Comparison of ENCODE assay signal across 8 mouse cellular contexts in genomic region chr6:90988299-90988625, GRCm38 (mm10). TPM values are rescaled to one million over a fixed set of nuclear protein-coding genes. Genes with fewer than 3 reads are reported as not detected.
DNase-seq lines count a peak whose midpoint lies in the region; ATAC-seq and TF ChIP-seq lines count a peak whose summit lies in the region.

No protein-coding gene starts in this region.

- H3K36me3 ChIP-seq in embryonic facial prominence, embryonic 11.5 days (replicated peaks; ENCODE audit: control insufficient read depth, insufficient read depth, low read depth, low read length): no peaks in the 10 kb centered on the region
- no peaks in the 10 kb centered on the region for H3K36me3 ChIP-seq in neural tube, embryonic 12.5 days

- H3K9ac ChIP-seq in embryonic facial prominence, embryonic 11.5 days (replicated peaks; ENCODE audit: low read length): peak overlapping the region; percentile 62
- peak overlapping the region; percentile 73 for H3K9ac ChIP-seq in neural tube, embryonic 12.5 days

- H3K27me3 ChIP-seq in embryonic facial prominence, embryonic 11.5 days (ENCODE audit: control insufficient read depth, insufficient read depth, low read length): peaks cover 3% of the 10 kb centered on the region; the same call in 1 of the 2 replicates
- peaks cover 4% of the 10 kb centered on the region for H3K27me3 ChIP-seq in neural tube, embryonic 12.5 days (replicated peaks)

- DNase-seq in layer of hippocampus, adult 2 months (ENCODE audit: low spot score in 2 of 2): no peak
- no peak for DNase-seq in layer of hippocampus, adult 9-11 months
- peak; percentile 42 for DNase-seq in embryonic facial prominence, embryonic 11.5 days (ENCODE audit: low spot score)
- DNase-seq in left cerebral cortex, postnatal 4 days: no peak
- DNase-seq in thymus, postnatal 14 days: no peak

- H3K27ac ChIP-seq in layer of hippocampus, adult 2 months: peak overlapping the region; percentile 69
- H3K27ac ChIP-seq in embryonic facial prominence, embryonic 11.5 days (replicated peaks; ENCODE audit: low read depth, low read length): no peak overlapping the region
- no peak overlapping the region for H3K27ac ChIP-seq in neural tube, embryonic 12.5 days

- no peak for ATAC-seq in embryonic facial prominence, embryonic 11.5 days (replicated peaks; ENCODE audit: insufficient number of reproducible peaks, low FRiP score, low TSS enrichment, low read depth)
- ATAC-seq in inflammation-experienced regulatory T-cells, adult 6 months: peak; percentile 14
- ATAC-seq in neural tube, embryonic 12.5 days (ENCODE audit: low FRiP score, low read depth): peak; percentile 31
- ATAC-seq in activated CD4-positive, CD25-positive, alpha-beta regulatory T cell, adult 4 months: no peak

- TF ChIP-seq CTCF in layer of hippocampus, adult 2 months (conservative IDR thresholded peaks at IDR 0.05): no peak

- intact Hi-C loops in left cerebral cortex, postnatal 4 days (cut with DNase I): loop anchor here (10.0 kb wide), 1 partner anchor 103 kb away; no protein-coding TSS in a partner anchor

- H3K4me2 ChIP-seq in embryonic facial prominence, embryonic 11.5 days (ENCODE audit: low read depth, low read length): peak overlapping the region; percentile 100
- H3K4me2 ChIP-seq in neural tube, embryonic 12.5 days (replicated peaks): peak overlapping the region; percentile 100

- under 1% methylated on average over 55 of the region's 59 CpGs for WGBS in embryonic facial prominence, embryonic 11.5 days
- under 1% methylated on average over 59 of the region's 59 CpGs for WGBS in neural tube, embryonic 12.5 days

- peaks cover 3% of the 10 kb centered on the region; the same call in 1 of the 2 replicates for H3K4me1 ChIP-seq in embryonic facial prominence, embryonic 11.5 days (ENCODE audit: control insufficient read depth, insufficient read depth, low read length)
- peaks cover 13% of the 10 kb centered on the region for H3K4me1 ChIP-seq in neural tube, embryonic 12.5 days

- H3K4me3 ChIP-seq in layer of hippocampus, adult 2 months: peak overlapping the region; percentile 66
- H3K4me3 ChIP-seq in embryonic facial prominence, embryonic 11.5 days (ENCODE audit: low read depth, low read length): peak overlapping the region; percentile 71
- peak overlapping the region; percentile 73 for H3K4me3 ChIP-seq in neural tube, embryonic 12.5 days

- no peaks in the 10 kb centered on the region for H3K9me3 ChIP-seq in embryonic facial prominence, embryonic 11.5 days (replicated peaks; ENCODE audit: control insufficient read depth, low read length)
- H3K9me3 ChIP-seq in neural tube, embryonic 12.5 days: peaks cover 14% of the 10 kb centered on the region; the same call in 1 of the 2 replicates

RNA-seq across cellular contexts. Expression of gene Iqsec1, which starts 0.2 kb away (rescaled TPM):
- total RNA-seq in layer of hippocampus, adult 2 months (2021): 100 to 1,000 TPM; 250 to 270 TPM
- polyA plus RNA-seq in embryonic facial prominence, embryonic 11.5 days (2014; fragmentation: Nextera tagmentation; extraction: Ambion mirVana): 6.1 and 8.9 TPM in 2 replicates
- polyA plus RNA-seq in inflammation-experienced regulatory T-cells, adult 6 months (2017; shearing (Covaris generic)): 10 to 100 TPM in 2 of 3 experiments, 1 to 10 TPM in 1; 9.8 to 12.2 (median 10.0) TPM
- polyA plus RNA-seq in neural tube, embryonic 12.5 days (2016; fragmentation: Nextera tagmentation; extraction: Ambion mirVana): 16.1 and 17.9 TPM in 2 replicates
- 100 to 1,000 TPM; 137 to 174 TPM for total RNA-seq in left cerebral cortex, postnatal 4 days (2021)
- 10 to 100 TPM in 1 of 2 experiments, 1 to 10 TPM in 1; 6.7 to 10.2 TPM for polyA plus RNA-seq in activated CD4-positive, CD25-positive, alpha-beta regulatory T cell, adult 4 months (2017; shearing (Covaris generic))

Comparison
In these comparisons a context has a peak if more than half of its experiments do, and no peak if none do; other contexts are left out.
1. ATAC-seq: peak in inflammation-experienced regulatory T-cells, adult 6 months (single experiment) and neural tube, embryonic 12.5 days (single experiment); none in embryonic facial prominence, embryonic 11.5 days (single experiment) and activated CD4-positive, CD25-positive, alpha-beta regulatory T cell, adult 4 months (single experiment).
2. Peak in every context shown above with its lines, with median percentiles within 50 percentile points of each other: H3K4me3 ChIP-seq.